Mouse (Mus musculus) urinary bladder, adult 18-20 months (tissue): ENCODE measurements around the gene Mylk.
"Not testable (repeated sequence)": the region's sequence is repeated elsewhere in the genome, so short reads cannot be mapped to it uniquely, and the experiment has no call there.

Source experiments
- DNase-seq, 2 experiments: peaks; one replicate each; pipeline ENCODE4 v3.0.0; 2022; ENCODE audit warnings: low spot score in 2 of 2, mixed read lengths in 2 of 2

Mylk gene

DNA sequence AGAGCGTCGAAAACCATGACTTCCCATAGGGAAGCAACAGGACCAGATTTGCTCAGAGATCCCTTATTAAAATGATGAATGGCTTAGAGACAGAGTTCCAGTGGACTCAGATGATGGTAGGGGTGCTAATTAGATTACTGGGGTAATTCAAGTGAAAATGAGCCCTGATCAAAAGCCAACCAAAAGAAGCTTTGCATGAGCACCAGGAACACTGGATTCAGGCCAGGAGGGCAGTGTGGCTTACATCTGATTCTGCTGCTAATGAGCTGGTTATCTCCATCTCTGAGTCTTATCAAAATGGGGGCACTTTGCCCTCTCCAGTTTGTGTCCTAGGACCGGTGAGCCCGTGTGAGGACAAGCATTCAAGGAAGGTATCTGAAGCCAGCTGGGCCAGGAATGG, 23.4 kb downstream of the Mylk start:
- DNase-seq: no peak

DNA sequence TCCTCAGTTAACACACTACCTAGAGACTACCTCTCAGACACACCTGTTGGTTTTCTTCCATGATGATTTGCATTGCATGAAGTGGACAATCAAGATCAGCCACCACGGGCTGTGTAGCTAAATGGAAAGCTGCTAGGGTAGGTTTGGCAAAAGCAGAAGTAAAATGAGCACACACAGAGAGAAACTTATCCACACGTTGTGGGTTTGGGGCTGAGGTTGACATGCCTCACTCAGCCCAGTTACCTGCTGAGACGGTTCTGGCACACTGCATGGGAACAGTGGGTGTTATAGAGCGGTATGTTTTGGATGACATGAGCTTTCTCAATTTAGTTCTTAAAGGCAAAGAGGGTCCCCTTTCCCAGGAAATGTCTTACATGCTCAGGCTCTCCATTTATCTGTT, 25.1 kb downstream of the Mylk start:
- no peak for DNase-seq

DNA sequence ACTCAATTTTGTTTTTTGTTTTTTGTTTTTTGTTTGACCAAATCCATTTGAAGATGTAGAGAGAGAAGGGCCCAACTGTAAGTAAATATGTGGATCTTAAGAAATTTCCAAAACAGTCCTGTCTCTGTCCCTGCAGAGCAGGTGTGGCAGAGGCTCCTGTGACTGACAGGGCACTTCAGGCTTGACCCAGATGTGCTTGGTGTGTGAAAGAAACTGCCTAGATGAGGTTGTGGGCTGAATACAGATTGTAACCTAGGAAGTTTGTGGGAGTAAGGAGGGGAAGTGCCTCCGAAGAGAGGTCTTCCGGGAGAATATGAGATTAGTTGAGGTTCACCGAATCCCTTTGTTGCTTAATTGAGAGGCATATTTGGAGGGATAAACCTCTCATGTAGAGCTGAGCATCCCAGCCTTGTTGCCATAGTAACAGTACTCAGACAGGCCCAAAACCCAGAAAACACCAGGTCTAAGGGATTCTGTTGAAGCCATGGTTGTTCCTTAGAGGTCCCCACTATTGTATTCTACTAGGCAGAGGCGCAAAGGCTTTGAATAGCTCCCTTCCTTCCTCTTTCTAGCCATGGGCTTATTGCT, 27.5 kb downstream of the Mylk start:
- DNase-seq: no peak

DNA sequence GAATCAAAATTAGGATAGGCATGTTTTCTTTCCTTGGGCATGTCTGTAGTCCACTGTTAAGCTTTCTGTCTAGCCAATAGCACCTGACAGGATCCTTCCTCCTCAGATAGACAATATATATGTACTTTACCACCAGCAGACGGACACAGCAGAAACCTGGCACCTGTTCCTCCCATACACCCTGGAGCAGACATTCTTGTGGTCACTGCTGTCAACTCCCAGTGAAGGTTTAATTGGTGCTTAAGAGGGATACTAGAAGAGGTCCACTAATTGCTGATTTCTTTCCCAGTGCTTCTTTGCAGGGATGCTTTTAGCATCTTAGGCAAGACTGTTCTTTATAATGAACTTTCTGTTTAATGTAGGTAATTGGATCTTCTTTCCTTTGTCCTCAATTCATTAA, 37.4 kb downstream of the Mylk start:
- no peak for DNase-seq

DNA sequence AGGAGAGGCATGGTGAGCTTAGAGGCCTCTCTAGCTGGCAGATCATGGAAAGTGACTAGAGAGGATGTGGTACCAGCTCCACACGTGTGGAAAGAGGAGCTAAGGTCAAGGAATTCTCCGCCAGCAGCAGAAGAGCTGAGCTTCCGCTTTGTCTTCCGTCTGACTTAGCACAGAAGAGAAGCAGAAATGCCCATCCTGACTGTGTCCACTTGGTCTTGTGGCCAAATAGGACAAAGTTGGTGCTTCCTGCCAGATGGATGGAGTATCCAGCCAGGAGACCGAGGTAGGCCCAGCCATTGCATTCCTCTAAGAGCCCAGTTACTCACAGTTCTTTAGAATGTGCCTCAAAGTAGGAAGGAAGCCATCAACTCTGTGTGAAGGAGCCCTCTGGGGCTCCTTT, 38.5 kb downstream of the Mylk start:
- DNase-seq: no peak

DNA sequence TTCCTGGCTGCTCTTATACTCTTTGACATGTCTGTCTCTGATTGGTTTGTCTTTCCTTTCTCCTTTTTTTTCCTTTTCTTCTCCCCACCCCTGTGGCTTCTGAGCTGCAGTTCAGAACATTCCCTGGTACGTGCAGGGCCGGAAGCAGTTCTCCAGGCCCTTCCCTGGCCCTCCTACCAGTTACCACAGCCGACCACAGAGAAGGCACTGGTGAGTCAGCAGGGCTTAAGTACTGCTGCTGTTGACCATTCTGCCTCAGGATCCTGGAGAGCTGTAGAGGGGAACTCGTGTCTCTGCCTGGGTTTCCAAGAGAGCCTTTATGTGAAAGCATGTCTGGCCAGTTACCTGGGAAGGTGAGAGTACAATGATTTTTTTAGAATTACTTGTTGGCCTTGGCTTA, 39.7 kb downstream of the Mylk start:
- DNase-seq: no peak

DNA sequence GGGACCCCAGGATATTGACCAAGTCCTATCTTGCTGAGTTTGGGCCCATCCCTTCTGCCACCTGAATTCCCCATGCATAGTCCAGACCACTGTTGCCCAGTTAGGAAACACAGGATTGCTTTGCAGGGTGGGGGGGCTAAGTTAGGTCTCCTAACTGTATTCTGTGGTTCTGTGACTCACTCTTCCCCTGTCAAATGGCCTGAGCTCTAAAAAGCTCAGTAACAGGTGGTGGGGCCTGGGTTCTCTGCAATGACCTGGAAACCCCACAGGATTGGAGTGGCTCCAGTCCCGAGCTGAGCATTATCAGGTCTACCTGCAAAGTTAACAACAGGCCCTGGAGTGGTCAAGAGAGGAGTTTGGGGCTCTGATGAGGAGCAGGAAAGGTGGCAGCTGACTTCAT, 47.5 kb downstream of the Mylk start:
- no peak for DNase-seq

DNA sequence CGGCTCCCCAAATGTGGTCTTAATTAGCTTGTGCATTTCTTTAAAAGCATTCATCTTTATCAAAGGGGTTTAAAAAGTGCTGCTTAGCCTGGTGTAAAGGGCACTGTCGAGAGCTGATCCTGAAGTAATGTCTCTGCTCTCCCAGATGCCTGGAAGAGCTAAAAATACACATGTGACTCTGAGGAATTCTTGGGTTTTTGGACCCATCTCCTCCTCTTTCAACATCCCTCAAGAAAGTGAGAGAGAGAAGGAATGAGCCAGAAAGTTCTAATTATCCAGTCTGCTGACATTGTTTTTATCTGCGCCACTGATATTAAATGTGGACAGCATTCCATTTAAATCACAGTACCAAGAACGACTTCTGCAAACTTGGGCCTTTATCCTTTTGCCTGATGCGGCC, 48.0 kb downstream of the Mylk start:
- no peak for DNase-seq

DNA sequence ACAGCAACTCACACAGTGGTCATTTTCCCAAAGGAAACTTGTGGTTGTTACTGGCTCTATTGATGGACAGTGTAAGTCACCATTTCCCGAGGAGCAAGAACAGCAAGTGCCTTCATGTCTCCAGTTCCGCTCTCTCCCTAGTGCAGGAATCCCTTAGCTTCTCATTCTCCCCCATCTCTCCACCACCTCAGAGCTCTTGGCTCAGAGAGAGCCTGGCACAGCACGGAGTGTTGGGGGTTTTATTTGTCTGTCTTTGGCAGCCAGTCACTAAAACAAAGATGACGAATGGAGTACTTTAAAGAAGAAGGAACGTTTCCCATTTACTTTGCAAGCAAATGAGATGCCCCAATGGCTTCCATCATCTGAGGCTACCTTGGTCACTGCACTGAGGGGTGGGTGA, 56.2 kb downstream of the Mylk start:
- no peak for DNase-seq

DNA sequence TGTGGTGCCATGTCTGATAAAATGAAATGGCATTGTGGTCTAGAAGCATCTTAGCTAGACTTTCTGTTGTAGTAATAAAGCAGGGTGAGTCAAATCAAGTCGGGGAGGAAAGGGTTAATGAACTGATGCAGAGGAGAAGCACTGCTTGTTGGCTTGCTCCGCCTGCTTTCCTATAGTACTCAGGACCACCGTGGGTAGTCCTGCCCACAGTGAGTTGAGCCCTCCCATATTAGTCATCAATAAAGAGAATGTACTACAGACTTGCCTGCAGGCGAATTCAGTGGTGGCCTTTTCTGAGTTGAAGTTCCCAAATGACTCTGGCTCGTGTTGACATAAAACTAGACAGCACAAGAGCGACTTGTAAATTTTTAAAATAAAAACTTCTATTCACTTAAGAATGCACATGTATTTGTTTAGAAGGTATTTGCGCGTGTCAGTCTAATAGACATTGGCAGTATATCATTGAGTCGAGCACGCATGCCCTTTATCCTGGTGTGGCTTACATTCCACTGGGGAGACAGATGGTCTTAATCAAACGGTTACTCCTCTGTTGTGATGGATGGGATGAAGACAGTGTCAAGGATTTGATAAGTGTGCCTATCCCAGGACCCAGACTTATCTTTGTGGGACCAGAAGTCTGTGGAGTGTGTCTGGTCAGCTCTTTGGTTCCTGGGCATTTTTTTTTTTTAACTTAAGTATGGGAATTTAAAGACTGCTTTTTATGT, 59.4 kb downstream of the Mylk start:
- no peak for DNase-seq

DNA sequence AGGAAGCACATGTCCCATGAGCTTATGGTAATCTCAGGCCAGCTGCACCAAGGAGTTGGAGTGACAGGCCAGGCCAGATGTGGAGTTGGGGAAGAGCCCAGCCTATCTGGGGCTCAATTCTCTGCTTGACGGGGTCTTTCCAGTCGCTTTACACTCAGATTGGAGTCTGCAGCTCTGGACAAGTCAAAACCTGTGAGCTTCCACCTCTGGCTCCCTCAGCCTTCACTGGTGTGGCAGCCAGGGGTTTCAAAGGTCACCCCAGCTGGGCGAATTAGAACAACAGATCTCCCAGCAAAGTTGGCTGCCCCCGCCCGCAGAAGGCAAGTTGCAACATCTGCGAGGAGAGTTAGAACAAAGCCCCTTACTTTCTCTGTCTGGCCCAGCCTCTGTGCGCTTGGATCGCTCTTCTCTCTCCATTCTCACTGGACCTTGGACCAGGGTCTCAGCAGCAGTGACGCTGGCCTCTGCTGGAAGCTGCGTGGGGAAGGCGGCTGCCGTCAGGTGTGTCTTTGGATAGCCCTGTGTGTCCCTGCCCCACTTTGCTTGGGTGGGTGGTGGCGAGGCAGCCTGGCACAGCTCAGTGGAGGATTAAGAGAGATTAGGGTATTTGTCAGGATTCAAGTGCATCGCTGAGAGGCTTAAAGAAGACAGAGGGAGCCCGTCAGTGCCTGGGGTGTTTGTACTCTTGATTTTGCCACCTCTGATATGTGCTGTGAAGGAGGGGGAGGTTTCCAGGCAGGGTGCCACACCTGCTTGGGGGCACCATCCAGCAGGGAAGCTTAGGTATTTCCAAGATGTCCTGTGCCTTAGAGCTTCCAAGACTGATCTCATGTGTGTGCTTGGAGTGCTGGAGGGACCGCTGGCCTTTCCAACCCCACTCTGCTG, 62.1 kb downstream of the Mylk start:
- peak; percentile 38 to 39 for DNase-seq

DNA sequence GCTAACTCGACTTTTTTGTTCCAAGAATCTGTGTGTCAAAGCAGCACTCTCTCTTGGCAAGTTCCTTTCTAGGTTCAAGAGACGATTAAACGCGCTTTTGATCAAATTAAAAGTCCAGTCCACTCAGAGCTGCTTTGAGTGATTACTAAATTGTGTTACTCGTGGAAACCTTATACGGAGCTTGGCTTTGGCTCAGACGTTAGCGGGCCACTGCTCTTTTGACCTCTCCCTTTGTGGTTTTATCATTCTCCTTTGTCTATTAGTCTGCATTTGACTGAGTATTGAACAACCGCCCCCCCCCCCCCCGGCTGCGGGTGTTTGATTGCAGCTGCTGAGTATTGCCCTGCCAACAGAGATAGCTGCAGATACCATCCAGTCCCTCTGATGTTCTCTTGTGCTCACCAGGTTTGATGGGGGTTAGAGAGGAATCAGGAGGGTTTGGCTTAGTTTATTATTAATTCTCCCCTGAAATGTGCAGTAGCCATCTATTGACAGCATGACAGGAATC, 62.8 kb downstream of the Mylk start:
- no peak for DNase-seq

DNA sequence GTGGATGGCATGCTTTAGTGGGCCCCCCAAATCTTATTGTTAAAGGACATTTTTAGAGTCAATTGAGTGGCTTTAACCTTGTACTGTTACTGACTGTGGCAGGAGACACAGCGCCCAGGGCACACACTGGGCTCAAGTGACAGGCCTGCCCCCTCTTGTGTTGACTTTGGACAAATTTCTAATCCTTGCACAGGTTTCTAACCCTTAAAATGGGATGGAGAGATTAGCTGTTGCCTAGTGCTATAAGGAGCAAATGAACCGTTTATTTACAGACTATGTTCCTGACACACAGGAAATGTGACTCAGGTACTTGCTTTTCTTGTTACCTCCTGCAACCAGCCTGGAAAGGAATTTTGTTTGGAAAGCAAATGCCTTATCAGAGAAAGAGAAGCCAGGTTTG, 67.2 kb downstream of the Mylk start:
- no peak for DNase-seq

DNA sequence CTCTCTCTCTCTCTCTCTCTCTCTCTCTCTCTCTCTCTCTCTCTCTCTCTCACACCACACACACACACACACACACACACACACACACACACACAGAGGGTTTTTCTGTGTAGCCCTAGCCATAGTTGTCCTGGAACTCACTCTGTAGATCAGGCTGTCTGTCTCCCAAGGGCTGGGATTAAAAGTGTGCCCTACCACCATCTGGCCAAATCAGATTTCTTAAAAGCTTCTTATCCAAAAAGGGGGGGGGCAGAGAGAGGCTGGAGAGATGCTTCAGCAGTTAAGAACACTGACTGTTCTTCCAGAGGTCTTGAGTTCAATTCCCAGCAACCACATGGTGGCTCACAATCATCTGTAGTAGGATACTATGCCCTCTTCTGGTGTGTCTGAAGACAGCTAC, 68.2 kb downstream of the Mylk start:
- DNase-seq: not testable (repeated sequence)

DNA sequence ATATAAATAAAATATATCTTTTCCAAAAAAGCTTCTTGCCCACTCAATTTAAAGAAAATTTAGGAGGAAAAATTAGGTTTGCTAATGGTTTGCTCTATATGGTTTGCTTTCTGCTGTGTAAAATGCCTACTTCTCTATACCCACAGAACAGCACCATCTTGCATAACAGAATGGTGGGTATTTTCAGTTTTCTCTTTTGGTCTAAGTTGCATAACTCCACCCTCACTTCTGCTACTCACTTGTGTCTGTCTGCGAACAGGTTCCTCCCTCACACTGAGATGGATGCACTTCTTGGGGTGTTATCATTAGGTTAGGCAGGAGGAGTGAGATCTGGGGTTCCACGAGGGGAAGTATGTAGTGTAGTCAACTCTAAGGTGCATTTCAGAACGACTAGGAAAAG, 68.6 kb downstream of the Mylk start:
- no peak for DNase-seq

DNA sequence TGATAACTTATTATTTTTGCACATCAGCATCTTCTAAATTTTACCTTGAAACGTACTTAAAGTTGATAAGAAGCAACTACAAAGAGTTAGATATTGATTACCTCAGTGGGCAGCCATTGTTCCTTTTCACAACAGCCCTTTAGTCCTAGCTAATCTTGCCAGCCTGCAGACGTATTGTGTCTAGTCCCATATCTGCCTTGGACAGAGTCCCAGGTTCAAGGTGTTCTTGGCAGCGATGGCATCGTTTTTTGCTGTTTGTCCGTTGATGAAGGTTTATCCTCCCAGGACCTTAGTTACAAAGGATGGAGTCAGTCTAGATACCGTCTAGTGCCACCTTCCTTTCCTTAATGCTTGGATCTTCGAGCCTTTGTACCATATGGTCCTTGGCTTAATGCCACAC, 69.6 kb downstream of the Mylk start:
- DNase-seq: no peak

DNA sequence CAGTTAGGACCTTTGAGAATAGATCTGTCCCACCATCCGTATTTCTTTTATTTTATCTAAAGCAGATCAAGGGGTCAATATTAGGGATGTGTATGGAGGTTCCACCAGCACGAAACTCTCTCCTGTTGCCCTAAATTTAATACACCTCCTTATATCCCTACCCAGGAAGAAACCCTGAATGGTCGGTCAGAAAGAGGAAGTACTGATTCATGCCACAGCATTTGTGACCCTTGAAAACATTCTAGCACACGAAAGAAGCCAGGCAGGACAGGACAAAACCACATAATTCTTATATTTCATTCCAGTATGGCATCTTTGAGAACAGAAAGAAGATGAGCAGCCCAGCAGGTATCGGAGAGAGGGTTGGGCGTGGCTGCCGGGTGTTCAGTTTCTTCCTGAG, 71.5 kb downstream of the Mylk start:
- DNase-seq: no peak

DNA sequence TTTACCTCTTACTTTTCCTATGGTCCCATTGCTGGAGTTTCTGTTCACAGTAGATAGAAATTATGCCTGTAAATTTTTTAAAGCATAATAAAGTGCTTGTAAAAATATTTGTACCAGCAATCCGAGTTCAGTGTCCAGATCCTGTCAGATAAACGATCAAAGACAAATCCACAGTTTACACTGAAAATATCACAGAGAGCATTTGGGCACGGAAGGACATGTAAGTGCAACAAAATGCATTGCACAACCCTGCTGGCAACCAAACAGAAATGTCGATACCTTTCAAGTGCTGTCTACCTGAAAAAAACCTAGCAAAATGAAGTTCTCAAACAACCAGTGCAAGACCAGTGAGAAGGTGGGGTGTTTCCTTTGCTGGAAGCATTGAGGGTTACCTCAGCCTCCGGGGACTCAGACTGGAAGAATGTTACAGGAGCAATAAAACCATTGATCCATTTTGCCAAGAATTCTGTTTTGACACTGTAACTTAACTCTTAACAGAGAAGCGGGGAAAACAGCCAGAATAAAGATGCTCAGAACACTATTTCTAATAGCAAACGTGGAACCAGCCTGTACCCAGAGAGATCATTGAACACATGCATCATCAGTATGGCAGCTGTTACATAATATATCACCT, 80.2 kb downstream of the Mylk start:
- no peak for DNase-seq

DNA sequence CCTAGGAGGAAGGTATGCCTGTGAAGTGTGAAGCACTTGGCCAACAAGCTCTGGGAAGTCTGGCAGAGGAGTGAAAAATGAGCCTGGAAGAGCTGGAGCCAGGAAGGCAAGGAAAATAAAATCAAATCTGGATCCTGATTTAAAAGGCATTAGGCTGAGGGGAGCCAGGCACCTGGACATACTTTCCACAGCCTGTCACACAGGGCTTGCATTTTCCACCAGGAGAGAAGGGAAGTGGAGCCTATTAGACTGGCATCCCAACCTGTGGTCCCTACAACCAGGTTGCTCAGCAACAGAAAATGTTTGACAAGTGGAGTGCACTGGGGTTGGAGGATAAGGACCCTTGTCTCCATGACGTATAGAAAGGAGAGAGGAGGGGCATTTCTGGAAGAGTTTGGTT, 89.5 kb downstream of the Mylk start:
- DNase-seq: no peak

DNA sequence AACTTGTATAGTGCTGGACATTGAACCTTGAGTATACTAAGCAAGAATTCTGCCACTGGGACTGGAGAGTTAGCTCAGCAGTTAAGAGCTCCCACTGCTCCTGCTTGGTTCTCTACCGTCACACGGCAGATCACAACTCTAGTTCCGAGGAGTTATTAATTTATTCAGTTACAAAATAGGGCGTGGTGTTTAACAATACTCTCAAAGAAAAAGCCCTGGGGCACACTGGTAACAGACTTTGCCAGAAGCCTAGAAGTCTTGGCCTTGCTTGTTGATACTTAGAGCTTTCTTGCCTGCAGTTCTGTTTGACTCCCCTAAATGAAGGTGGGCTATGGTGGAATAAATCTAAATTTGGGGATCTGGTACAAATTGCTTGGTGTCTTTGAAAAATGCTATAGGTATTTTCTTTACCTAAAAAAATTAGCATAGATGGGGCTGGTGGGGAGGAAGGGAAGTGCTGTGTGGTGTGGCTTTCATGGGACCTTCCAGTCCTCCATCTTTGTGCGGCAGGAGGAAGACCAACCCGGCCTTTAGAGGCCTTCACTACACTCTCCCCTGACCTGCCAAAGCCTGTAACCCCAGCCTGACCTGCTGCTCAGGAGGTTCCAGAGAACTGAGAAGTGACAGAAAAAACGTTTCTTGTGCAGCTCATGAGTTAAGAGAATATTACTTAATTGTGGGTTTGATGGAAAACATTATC, 94.1 kb downstream of the Mylk start:
- no peak for DNase-seq

DNA sequence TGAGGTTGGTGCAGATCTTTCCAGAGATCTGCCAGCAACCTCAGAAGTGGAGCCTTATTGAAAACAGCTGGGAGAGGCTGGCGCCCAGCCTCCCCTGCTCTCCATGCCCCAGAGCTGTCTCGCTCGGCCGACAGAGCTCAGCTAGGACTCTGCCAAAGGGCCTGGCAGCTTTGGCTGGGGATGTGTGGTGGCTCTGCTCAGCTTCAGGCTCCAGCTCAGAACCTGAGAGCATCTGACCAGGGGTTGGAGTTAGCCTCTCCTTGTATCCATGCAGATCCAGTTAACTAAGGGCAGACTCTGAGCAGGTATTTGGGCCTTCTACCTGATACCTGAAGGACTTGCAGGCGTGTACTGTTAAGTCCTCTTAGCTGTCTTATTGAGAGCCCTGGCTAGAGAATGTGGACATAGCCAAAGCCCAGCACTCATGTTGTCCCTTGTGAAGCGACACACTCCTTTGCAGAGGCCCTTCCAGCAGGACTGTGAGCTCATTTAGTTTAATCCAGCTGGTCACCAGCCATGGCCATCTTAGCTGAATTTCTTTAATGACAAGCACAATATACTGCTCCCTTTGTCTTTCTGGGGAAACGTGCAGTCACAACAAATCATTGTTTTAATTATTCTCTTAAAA, 94.8 kb downstream of the Mylk start:
- no peak for DNase-seq
